Mouse (Mus musculus): Measurements from ENCODE around the gene Mmab. TPM values are rescaled to one million over a fixed set of nuclear protein-coding genes. Genes with fewer than 3 reads are reported as not detected.

Gene Mmab
- total and polyA plus RNA-seq, 2 experiments from 2014 or later, result 17.0 to 19.7 TPM

GRCm38 (mm10) chr5:114429781-114430180 lies 14.1 kb downstream of the Mmab start:
- 77% methylated on average over 7 of the region's 7 CpGs for WGBS
- TF ChIP-seq CTCF (IDR thresholded peaks at IDR 0.05; ENCODE audit: low read depth) (no peak), EP300 (IDR thresholded peaks at IDR 0.05; ENCODE audit: low read depth) (no peak)
- H3K4me2 ChIP-seq (ENCODE audit: low read depth, low read length), result no peak overlapping the region
- H3K9me3 ChIP-seq (replicated peaks; ENCODE audit: control insufficient read depth, low read length), result no peaks in the 10 kb centered on the region
- no peaks in the 10 kb centered on the region for H3K4me1 ChIP-seq (ENCODE audit: control insufficient read depth, insufficient read depth)
- H3K9ac ChIP-seq (replicated peaks; ENCODE audit: low read depth, low read length), result no peak overlapping the region
- no peaks in the 10 kb centered on the region for H3K27me3 ChIP-seq (ENCODE audit: control insufficient read depth, insufficient read depth, low read length)
- ATAC-seq (ENCODE audit: insufficient read depth, low read depth) (no peak), DNase-seq (ENCODE audit: low spot score) (no peak)
- H3K4me3 ChIP-seq (ENCODE audit: low read depth, low read length), result no peak overlapping the region
- no peak overlapping the region for H3K27ac ChIP-seq (ENCODE audit: low read depth)
- no peaks in the 10 kb centered on the region for H3K36me3 ChIP-seq (replicated peaks; ENCODE audit: control insufficient read depth, insufficient read depth, low read length)

- DNase-seq (ENCODE audit: low spot score) (no peak), ATAC-seq (ENCODE audit: insufficient read depth, low read depth) (no peak)
- no peak overlapping the region for H3K27ac ChIP-seq (ENCODE audit: low read depth)
- H3K4me2 ChIP-seq (ENCODE audit: low read depth, low read length), result no peak overlapping the region
- WGBS, result 72% methylated on average over 18 of the region's 18 CpGs
- no peak overlapping the region for H3K9ac ChIP-seq (replicated peaks; ENCODE audit: low read depth, low read length)
- H3K4me3 ChIP-seq (ENCODE audit: low read depth, low read length), result no peak overlapping the region
- H3K9me3 ChIP-seq (replicated peaks; ENCODE audit: control insufficient read depth, low read length), result no peaks in the 10 kb centered on the region
- H3K4me1 ChIP-seq (ENCODE audit: control insufficient read depth, insufficient read depth), result no peaks in the 10 kb centered on the region
- TF ChIP-seq CTCF (IDR thresholded peaks at IDR 0.05; ENCODE audit: low read depth), result no peak
- no peak for TF ChIP-seq EP300 (IDR thresholded peaks at IDR 0.05; ENCODE audit: low read depth)
- H3K36me3 ChIP-seq (replicated peaks; ENCODE audit: control insufficient read depth, insufficient read depth, low read length), result no peaks in the 10 kb centered on the region
- no peaks in the 10 kb centered on the region; the same call in 1 of the 2 replicates for H3K27me3 ChIP-seq (ENCODE audit: control insufficient read depth, insufficient read depth, low read length)
Observed at GRCm38 (mm10) chr5:114428621-114429020, 15.2 kb downstream of the Mmab start.

DNA sequence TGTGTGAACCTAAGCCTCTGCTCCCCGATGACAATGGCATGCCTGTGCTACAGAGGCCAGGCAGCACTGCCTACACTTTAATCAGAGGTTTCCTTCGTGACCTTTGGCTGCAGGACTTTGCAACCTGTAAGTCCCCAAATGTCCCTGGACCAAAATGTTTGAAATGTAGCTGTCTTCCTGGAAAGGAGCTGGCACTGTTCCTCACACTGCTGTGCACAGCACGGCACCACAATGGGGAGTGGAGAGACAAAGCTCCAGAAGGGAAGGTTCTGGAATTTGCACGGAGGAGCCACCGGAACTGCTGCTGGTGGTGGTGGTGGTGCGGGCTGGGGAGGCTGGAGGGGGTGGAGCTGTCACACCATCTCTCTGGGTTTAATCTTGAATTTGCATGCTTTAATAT lies 17.1 kb downstream of the Mmab start:
- WGBS, result 61% methylated on average over 6 of the region's 6 CpGs
- H3K27me3 ChIP-seq (ENCODE audit: control insufficient read depth, insufficient read depth, low read length), result no peaks in the 10 kb centered on the region; the same call in 1 of the 2 replicates

DNA sequence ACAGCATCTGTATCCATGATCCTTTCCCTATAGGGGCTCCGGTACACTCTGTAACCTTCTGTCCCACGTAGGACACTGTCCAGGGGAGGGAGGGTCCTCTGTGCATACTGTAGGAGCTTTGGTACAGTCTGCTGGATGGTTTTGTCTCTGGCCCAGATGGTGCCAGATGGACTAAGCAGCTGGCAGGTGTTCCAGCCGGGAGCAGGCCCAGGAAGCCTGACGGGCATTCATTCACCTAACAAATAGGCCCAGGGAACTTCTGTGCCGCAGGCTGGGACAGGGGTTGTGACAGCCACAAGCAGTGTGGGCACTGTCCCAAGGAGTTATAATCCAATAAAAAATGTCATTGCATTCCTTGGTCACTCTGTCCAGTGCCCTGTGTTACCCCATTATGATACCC lies 19.9 kb downstream of the Mmab start:
- Histone ChIP-seq H3K27ac (ENCODE audit: low read depth) (no peak overlapping the region), H3K4me2 (ENCODE audit: low read depth, low read length) (no peak overlapping the region), H3K36me3 (replicated peaks; ENCODE audit: control insufficient read depth, insufficient read depth, low read length) (peaks cover 21% of the 10 kb centered on the region), H3K27me3 (ENCODE audit: control insufficient read depth, insufficient read depth, low read length) (no peaks in the 10 kb centered on the region; the same call in 1 of the 2 replicates), H3K4me3 (ENCODE audit: low read depth, low read length) (no peak overlapping the region), H3K9ac (replicated peaks; ENCODE audit: low read depth, low read length) (no peak overlapping the region), H3K4me1 (ENCODE audit: control insufficient read depth, insufficient read depth) (no peaks in the 10 kb centered on the region), H3K9me3 (replicated peaks; ENCODE audit: control insufficient read depth, low read length) (no peaks in the 10 kb centered on the region)
- ATAC-seq (ENCODE audit: insufficient read depth, low read depth) (no peak), DNase-seq (ENCODE audit: low spot score) (no peak)
- TF ChIP-seq CTCF (IDR thresholded peaks at IDR 0.05; ENCODE audit: low read depth), result no peak
- TF ChIP-seq EP300 (IDR thresholded peaks at IDR 0.05; ENCODE audit: low read depth), result no peak
- WGBS, result 79% methylated on average over 5 of the region's 5 CpGs

More for the DNA sequence above, 17.1 kb downstream of the Mmab start:
- H3K9me3 ChIP-seq (replicated peaks; ENCODE audit: control insufficient read depth, low read length), result no peaks in the 10 kb centered on the region
- H3K27ac ChIP-seq (ENCODE audit: low read depth), result no peak overlapping the region
- H3K4me1 ChIP-seq (ENCODE audit: control insufficient read depth, insufficient read depth), result no peaks in the 10 kb centered on the region
- no peak for ATAC-seq (ENCODE audit: insufficient read depth, low read depth)
- no peak for TF ChIP-seq EP300 (IDR thresholded peaks at IDR 0.05; ENCODE audit: low read depth)
- TF ChIP-seq CTCF (IDR thresholded peaks at IDR 0.05; ENCODE audit: low read depth), result no peak
- DNase-seq (ENCODE audit: low spot score), result no peak
- no peak overlapping the region for H3K4me3 ChIP-seq (ENCODE audit: low read depth, low read length)
- no peaks in the 10 kb centered on the region for H3K36me3 ChIP-seq (replicated peaks; ENCODE audit: control insufficient read depth, insufficient read depth, low read length)
- no peak overlapping the region for H3K4me2 ChIP-seq (ENCODE audit: low read depth, low read length)
- no peak overlapping the region for H3K9ac ChIP-seq (replicated peaks; ENCODE audit: low read depth, low read length)

GRCm38 (mm10) chr5:114422591-114422990 lies 21.3 kb downstream of the Mmab start:
- no peaks in the 10 kb centered on the region for H3K9me3 ChIP-seq (replicated peaks; ENCODE audit: control insufficient read depth, low read length)
- H3K4me3 ChIP-seq (ENCODE audit: low read depth, low read length), result no peak overlapping the region
- H3K27me3 ChIP-seq (ENCODE audit: control insufficient read depth, insufficient read depth, low read length), result no peaks in the 10 kb centered on the region; the same call in 1 of the 2 replicates
- H3K4me1 ChIP-seq (ENCODE audit: control insufficient read depth, insufficient read depth), result no peaks in the 10 kb centered on the region
- ATAC-seq (ENCODE audit: insufficient read depth, low read depth) (no peak), DNase-seq (ENCODE audit: low spot score) (no peak)
- H3K36me3 ChIP-seq (replicated peaks; ENCODE audit: control insufficient read depth, insufficient read depth, low read length), result peaks cover 34% of the 10 kb centered on the region
- no peak overlapping the region for H3K27ac ChIP-seq (ENCODE audit: low read depth)
- no peak overlapping the region for H3K9ac ChIP-seq (replicated peaks; ENCODE audit: low read depth, low read length)
- TF ChIP-seq EP300 (IDR thresholded peaks at IDR 0.05; ENCODE audit: low read depth), result no peak
- no peak for TF ChIP-seq CTCF (IDR thresholded peaks at IDR 0.05; ENCODE audit: low read depth)
- no peak overlapping the region for H3K4me2 ChIP-seq (ENCODE audit: low read depth, low read length)
- 16% methylated on average over 5 of the region's 5 CpGs for WGBS

All from heart, postnatal 0 days (tissue).